Mouse (Mus musculus): ENCODE results near the gene Zfp114. TPM values are rescaled to one million over a fixed set of nuclear protein-coding genes. Genes with fewer than 3 reads are reported as not detected.

The Zfp114 gene
- polyA plus RNA-seq (2014; fragmentation: Nextera tagmentation; extraction: Ambion mirVana), result 6.7 and 8.2 TPM in 2 replicates

DNA sequence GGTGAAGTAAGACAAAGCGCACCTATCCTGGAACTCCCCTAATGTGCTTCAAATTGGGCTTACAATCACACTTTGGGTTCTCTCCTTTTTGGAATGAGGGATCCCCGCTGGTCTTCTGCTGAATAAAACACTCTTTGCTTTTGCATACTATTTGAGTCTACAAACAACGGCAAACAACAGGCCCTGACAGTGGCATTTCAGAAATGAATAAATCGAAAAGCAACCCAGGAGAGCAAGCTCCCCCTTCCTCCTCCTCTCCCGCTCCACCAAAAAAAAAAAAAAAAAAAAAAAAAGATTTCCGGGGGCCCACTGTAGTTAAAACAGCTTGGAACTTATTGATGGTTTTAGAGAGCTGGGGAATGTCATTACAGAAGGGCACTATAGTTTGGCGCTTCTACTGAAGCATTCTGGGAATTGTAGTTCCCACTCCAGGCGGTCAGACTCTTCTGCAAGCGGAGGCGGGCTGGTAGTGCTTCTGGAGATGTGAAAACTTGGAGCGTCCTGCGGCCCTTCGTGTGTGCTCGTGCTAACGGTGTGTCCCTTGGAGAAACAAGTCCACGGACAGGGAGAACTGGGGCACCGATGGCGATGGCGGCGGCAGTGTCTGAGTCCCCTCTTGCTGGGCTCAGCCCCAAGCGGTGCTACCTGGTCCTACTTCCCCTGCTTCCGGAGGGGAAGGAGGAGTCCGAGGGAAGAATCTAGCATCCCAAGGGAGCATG is at the start of gene Zfp114:
Gene Zfp114, plus strand, starts transcription at position 443 of the 719 bp plus-strand sequence.
- WGBS, result 11% methylated on average over 23 of the region's 23 CpGs

DNA sequence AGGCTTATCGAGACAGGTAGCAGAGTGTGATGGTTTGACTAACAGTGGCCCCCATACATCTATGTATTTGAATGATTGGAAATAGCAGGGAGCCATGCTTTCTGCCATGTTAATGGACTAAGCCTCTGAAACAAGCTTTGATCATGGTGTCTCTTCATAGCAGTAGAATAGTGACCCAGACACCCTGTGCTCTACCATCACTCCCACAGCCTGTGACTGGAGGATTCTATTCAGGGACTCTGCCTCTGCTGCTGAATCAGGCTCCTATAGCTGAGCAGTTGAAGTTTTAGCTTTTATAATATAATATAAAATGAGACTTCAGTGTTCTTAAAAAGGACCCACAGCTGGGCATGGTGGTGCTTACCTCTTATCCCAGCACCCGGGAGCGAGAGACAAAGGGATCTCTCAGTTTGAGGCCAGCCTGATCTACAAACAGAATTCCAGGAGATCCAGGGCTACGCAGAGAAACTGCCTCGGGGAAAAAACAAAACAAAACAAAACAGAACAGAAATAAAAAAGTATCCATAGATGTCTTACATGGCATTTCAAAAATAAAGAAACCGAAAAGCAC is 41.4 kb upstream of the Zfp114 start:
- no peak for TF ChIP-seq CTCF (IDR thresholded peaks at IDR 0.05; ENCODE audit: low read depth)
- no peaks in the 10 kb centered on the region for H3K9me3 ChIP-seq (ENCODE audit: low read depth, low read length)
- peak overlapping the region; percentile 65 for H3K9ac ChIP-seq
- peak; percentile 47 for ATAC-seq (ENCODE audit: insufficient read depth)
- H3K4me2 ChIP-seq, result peak overlapping the region; percentile 60
- no peaks in the 10 kb centered on the region for H3K27me3 ChIP-seq (ENCODE audit: insufficient read depth, low read length)
- 17% methylated on average over 6 of the region's 6 CpGs for WGBS
- peaks cover 24% of the 10 kb centered on the region; the same call in 1 of the 2 replicates for H3K36me3 ChIP-seq (ENCODE audit: insufficient read depth)
- no peaks in the 10 kb centered on the region for H3K4me1 ChIP-seq (ENCODE audit: insufficient read depth)
- peak overlapping the region; percentile 58 for H3K4me3 ChIP-seq (ENCODE audit: low read depth, low read length)
- DNase-seq, result no peak
- H3K27ac ChIP-seq (ENCODE audit: low read depth), result no peak overlapping the region

More for the DNA sequence above, at the start of gene Zfp114:
- H3K9me3 ChIP-seq (ENCODE audit: low read depth, low read length), result no peaks in the 10 kb centered on the region
- ATAC-seq (ENCODE audit: insufficient read depth) (peak; percentile 96), DNase-seq (peak; percentile 88)
- peak within 1 kb of the TSS; percentile 53 for H3K4me3 ChIP-seq (ENCODE audit: low read depth, low read length)
- H3K9ac ChIP-seq, result peak within 1 kb of the TSS; percentile 62
- H3K4me2 ChIP-seq, result peak within 1 kb of the TSS; percentile 59
- no peaks in the 10 kb centered on the region for H3K4me1 ChIP-seq (ENCODE audit: insufficient read depth)
- H3K27me3 ChIP-seq (ENCODE audit: insufficient read depth, low read length), result no peaks in the 10 kb centered on the region
- H3K36me3 ChIP-seq (ENCODE audit: insufficient read depth), result no peaks in the 10 kb centered on the region
- TF ChIP-seq CTCF (IDR thresholded peaks at IDR 0.05; ENCODE audit: low read depth), result peak; percentile 22
- peak within 1 kb of the TSS; percentile 32; the same call in 1 of the 2 replicates for H3K27ac ChIP-seq (ENCODE audit: low read depth)

DNA sequence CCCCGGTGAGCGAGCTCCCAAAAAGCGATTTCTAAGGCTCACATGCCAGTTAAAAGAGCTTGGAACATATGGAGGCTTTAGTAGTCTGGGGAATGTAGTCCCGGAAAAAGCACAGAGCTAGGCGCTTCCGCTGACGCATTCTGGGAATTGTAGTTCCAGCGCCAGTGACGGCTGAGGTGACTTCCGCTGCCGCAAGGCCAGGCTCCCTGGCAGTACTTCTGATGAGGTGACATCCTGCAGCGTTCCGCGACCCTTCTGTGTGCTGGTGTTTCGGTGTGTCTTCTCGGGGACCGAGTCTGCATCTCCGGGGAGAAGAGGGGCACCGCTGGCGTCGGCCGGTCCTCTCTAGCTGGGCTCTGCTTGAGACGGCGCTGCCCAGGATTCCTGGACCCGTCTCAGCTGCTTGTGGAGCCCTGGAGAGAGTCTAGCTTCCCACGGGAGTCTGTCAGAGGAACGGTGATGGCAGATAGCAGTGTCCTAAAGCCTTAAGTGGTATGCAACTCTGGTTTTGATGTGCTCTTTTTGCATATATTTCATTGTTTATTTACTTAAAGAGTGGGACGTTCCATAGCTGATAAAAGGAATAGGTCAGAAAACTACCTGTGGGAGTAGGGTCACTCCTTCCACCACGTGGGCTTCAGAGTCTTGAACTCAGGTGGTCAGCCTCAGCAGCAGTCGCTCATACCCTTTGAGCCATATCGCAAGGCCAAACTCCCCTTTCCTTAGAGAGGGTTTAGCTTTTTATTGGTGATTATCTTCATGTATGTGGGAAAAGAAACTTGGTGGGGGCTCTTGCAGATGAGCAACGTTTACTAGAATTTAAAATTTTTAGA is 40.6 kb upstream of the Zfp114 start, which contains the start of gene Zfp235:
Gene Zfp235, plus strand, starts transcription at position 174 of the 833 bp plus-strand sequence.
- peak within 1 kb of the TSS; percentile 60 for H3K4me2 ChIP-seq
- no peak for TF ChIP-seq CTCF (IDR thresholded peaks at IDR 0.05; ENCODE audit: low read depth)
- DNase-seq (peak; percentile 96), ATAC-seq (ENCODE audit: insufficient read depth) (peak; percentile 97)
- H3K36me3 ChIP-seq (ENCODE audit: insufficient read depth), result peaks cover 29% of the 10 kb centered on the region; the same call in 1 of the 2 replicates
- H3K9ac ChIP-seq, result peak within 1 kb of the TSS; percentile 65
- 2% methylated on average over 32 of the region's 32 CpGs for WGBS
- H3K4me3 ChIP-seq (ENCODE audit: low read depth, low read length), result peak within 1 kb of the TSS; percentile 58
- no peaks in the 10 kb centered on the region for H3K4me1 ChIP-seq (ENCODE audit: insufficient read depth)
- no peak within 1 kb of the TSS for H3K27ac ChIP-seq (ENCODE audit: low read depth)
- H3K9me3 ChIP-seq (ENCODE audit: low read depth, low read length), result no peaks in the 10 kb centered on the region
- no peaks in the 10 kb centered on the region for H3K27me3 ChIP-seq (ENCODE audit: insufficient read depth, low read length)

DNA sequence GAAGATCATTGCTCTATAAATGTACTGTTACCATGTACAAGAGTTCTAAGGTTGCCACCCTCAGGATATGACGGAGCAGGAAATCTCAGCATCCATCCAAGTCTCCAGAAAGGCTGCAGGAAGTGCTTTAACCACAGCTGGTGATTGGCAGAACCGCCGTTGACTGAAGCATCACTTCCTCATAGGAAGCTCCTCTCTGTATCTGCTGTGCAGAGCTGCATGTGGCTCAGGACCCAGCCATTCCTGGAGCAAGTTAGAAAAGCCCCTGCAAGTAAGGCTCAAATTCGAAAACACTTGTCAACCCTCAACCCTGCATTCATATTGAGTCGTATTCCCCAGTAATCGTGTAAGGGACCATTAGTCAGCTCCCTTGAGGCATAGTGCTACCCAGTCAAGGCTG is 32.3 kb upstream of the Zfp114 start:
- no peak overlapping the region for H3K27ac ChIP-seq (ENCODE audit: low read depth)
- DNase-seq (no peak), ATAC-seq (ENCODE audit: insufficient read depth) (no peak)
- peaks cover 29% of the 10 kb centered on the region for H3K36me3 ChIP-seq (ENCODE audit: insufficient read depth)
- 89% methylated on average over 6 of the region's 6 CpGs for WGBS
- no peaks in the 10 kb centered on the region for H3K27me3 ChIP-seq (ENCODE audit: insufficient read depth, low read length)
- no peak overlapping the region for H3K9ac ChIP-seq
- no peak overlapping the region for H3K4me2 ChIP-seq
- no peaks in the 10 kb centered on the region for H3K9me3 ChIP-seq (ENCODE audit: low read depth, low read length)
- H3K4me1 ChIP-seq (ENCODE audit: insufficient read depth), result no peaks in the 10 kb centered on the region
- no peak for TF ChIP-seq CTCF (IDR thresholded peaks at IDR 0.05; ENCODE audit: low read depth)
- H3K4me3 ChIP-seq (ENCODE audit: low read depth, low read length), result no peak overlapping the region

DNA sequence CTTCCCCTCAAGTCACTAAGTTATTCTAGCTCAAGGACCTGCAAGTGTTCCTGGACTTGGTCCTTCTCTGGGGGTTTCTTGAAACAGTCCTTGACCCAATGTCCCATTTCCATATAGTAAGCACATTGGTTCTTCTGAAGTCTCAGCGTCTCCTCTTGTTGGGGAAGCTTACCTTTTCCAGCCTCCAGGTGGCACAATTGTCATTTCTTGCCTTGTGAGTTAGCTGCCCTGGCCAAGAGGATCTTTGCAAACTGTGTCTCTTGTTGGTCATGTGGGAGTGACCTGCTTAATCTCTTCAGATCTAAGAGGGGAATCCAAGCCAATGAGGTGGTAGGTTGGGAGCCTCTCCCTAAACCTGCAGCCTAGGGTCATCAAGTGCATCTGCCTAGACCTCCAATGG is 21.6 kb upstream of the Zfp114 start:
- H3K4me2 ChIP-seq, result no peak overlapping the region
- DNase-seq, result peak; percentile 55
- H3K27me3 ChIP-seq (ENCODE audit: insufficient read depth, low read length), result no peaks in the 10 kb centered on the region
- no peak for ATAC-seq (ENCODE audit: insufficient read depth)
- H3K9me3 ChIP-seq (ENCODE audit: low read depth, low read length), result no peaks in the 10 kb centered on the region
- H3K9ac ChIP-seq, result no peak overlapping the region
- WGBS, result 19% methylated on average over 1 of the region's 1 CpGs
- no peak overlapping the region for H3K4me3 ChIP-seq (ENCODE audit: low read depth, low read length)
- no peaks in the 10 kb centered on the region for H3K4me1 ChIP-seq (ENCODE audit: insufficient read depth)
- H3K27ac ChIP-seq (ENCODE audit: low read depth), result no peak overlapping the region
- H3K36me3 ChIP-seq (ENCODE audit: insufficient read depth), result no peaks in the 10 kb centered on the region
- peak; percentile 53 for TF ChIP-seq CTCF (IDR thresholded peaks at IDR 0.05; ENCODE audit: low read depth)

DNA sequence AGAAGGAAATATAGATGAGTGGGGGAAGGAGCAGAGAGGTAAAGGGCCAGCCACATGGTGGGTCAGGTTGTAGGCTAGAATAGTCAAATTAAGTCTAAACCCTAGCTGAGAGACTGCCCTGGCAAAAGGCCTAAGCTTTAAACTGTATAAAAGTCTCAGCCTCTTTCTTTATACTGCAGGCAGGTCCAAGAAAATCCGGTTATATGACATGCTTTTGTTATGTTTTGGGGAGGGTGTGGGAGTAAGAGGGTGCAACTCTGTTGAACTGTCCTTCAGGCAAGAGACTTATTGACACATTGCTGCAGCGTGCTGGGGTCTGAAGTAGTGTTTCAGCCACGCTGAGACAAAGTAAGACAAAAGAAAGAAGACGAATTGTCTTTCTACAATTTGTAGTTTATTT is 2.7 kb upstream of the Zfp114 start:
- ATAC-seq (ENCODE audit: insufficient read depth), result no peak
- Histone ChIP-seq H3K4me2 (no peak overlapping the region), H3K9me3 (ENCODE audit: low read depth, low read length) (no peaks in the 10 kb centered on the region), H3K4me1 (ENCODE audit: insufficient read depth) (no peaks in the 10 kb centered on the region), H3K4me3 (ENCODE audit: low read depth, low read length) (no peak overlapping the region), H3K36me3 (ENCODE audit: insufficient read depth) (no peaks in the 10 kb centered on the region), H3K27ac (ENCODE audit: low read depth) (no peak overlapping the region), H3K27me3 (ENCODE audit: insufficient read depth, low read length) (no peaks in the 10 kb centered on the region), H3K9ac (no peak overlapping the region)
- TF ChIP-seq CTCF (IDR thresholded peaks at IDR 0.05; ENCODE audit: low read depth), result no peak
- 52% methylated on average over 4 of the region's 4 CpGs for WGBS
- no peak for DNase-seq
